Mouse (Mus musculus) adrenal gland, adult 18-20 months (tissue): ENCODE data around the gene Dis3. TPM values are rescaled to one million over a fixed set of nuclear protein-coding genes. Genes with fewer than 3 reads are reported as not detected.

Experiments used
- DNase-seq, 2 experiments: peaks; one replicate each; pipeline ENCODE4 v3.0.0; 2021 to 2022; ENCODE audit warnings: low spot score in 2 of 2
- long read RNA-seq, 2 experiments: library from polyadenylated mRNA; stranded (forward); transcript quantifications; one replicate each; pipeline ENCODE4 v2.0.0; 2021
- total RNA-seq, 2 experiments: library from RNA; stranded (reverse); gene quantifications; 1 replicate in 1 of 2; 2 replicates in 1 of 2; pipeline ENCODE4 v1.2.3; 2021

Gene Dis3
- 10 to 100 TPM; 19.8 to 24.6 TPM for total RNA-seq
- long read RNA-seq, experiment 1, full-length matches to known transcripts: 5 of 7 reads
- long read RNA-seq, experiment 1, partial matches to known transcripts: 0 of 7 reads
- long read RNA-seq, experiment 1, other reads (novel, unspliced or antisense): 2 of 7 reads
- long read RNA-seq, experiment 2, full-length matches to known transcripts: 11 of 19 reads
- long read RNA-seq, experiment 2, partial matches to known transcripts: 4 of 19 reads
- long read RNA-seq, experiment 2, other reads (novel, unspliced or antisense): 4 of 19 reads

GRCm38 (mm10) chr14:99099267-99099966 is at the start of gene Dis3, which contains the start of gene Pibf1:
Gene Dis3, minus strand, starts transcription at chr14:99099770.
Gene Pibf1, plus strand, starts transcription at chr14:99099424.
- DNase-seq: peak; percentile 97 to 99

DNA sequence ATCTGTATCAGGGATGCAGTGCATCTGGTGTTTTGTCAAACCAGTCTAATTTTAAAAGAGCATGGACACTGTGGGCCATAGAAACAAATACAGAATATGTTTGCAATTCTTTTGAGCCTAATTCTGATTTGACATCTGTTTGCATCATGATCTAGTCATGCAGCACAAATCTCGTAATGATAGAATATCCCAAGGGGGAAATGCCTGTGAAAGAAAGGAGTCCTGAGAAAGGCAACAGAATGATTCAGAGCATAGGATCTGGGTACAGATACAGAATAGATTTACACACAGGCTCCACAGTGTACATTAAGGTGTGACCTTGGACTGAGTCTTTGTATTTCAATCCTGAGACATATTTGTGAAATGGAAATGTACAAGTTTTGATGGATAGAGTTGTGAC is 47.3 kb upstream of the Dis3 start:
- DNase-seq: no peak

DNA sequence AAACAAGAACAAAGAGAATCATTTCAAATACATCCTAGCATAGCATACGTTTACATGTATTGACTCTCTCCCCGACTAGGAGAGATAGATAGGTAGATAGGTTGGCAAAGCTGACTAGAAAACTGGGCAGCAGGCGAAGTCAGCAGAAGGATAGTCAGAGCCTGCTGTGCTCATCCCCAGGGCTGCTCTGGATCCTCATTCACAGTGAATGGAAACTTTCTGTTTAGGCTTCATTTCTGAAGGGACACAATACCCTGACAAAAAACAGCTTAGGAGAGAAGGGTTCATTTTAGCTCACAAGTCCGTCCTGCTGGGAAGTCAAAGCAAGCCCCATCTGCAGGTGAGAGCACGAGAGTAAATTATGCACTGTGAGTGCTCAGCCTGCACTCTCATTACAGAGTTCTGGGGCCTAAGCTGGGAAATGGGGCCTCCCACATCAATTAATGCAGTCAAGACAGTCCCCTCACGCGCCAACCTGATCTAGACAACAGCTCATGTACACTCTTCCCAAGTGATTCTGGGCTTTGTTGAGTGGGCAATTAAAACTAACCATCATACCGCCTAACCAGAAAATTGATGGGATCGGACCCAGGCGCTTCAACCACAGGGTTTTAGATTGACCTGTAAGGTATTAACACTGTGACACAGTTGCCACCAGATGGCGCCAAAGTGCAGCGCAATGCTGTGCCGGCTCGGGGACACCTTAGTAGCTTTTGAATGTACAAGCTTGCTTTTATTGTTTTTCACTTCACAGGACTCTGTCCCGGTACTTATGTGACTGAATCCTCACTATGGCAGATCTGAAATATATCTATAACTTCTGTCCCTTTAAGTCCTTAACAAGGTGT is 42.4 kb upstream of the Dis3 start:
- DNase-seq: peak; percentile 79 to 82

GRCm38 (mm10) chr14:99140036-99140435 is 40.5 kb upstream of the Dis3 start:
- DNase-seq: no peak

DNA sequence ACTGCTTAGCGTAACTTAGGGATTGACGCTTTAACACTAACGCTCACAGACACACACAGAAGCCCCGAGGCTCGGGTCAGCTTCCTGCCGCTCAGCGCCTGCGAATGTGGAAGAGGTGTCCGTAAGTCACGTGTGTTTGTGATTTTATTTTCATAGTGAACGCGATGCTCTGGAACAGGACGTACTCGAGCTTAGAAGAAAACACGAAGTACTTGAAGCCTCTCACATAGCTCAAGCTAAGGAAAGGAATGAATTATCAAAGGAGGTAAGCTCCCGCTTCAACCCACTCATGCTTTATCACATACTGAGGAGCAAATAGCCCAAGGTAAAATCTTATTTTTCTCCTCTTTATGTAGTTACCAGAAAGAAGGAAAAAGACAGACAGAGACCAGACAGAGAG is 36.7 kb upstream of the Dis3 start:
- no peak for DNase-seq

DNA sequence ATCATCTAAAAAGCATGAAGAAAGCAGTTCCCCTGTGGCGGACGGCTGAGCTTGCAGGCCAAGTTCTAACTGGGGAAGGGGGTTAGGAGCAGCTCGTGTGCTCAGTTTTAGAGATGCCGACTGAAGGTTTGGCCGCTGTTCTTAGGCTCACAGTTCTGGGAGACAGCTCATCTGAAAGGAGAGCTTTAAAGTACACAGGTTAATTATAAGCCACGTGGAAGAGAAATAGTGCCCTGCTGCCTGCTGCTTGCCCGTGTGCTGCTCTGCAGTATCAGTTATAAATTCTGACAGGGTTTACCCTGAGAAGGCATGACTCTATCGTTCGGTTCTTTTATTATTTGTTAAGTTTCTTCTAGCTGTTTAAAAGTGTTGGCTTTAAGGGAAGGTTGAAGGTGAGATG is 36.2 kb upstream of the Dis3 start:
- DNase-seq: no peak

DNA sequence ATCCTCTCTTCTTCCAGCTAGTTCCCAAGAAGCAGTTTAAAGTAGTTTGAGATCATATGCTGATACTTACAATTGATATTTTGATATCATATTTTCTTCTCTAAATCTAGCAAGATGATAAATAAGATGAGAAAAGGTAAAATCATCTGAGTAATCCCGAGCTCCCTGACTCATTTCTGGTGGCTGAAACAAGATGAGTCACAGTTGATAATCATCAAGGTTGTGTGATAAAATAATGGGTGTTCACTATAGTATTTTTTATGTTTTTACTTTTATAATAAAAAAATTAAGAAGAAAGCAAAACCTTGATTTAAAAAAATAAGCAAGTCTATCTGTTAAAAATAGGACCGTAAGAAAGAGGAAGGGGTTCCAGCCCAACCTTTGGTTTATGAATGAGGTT is 34.5 kb upstream of the Dis3 start:
- DNase-seq: no peak

DNA sequence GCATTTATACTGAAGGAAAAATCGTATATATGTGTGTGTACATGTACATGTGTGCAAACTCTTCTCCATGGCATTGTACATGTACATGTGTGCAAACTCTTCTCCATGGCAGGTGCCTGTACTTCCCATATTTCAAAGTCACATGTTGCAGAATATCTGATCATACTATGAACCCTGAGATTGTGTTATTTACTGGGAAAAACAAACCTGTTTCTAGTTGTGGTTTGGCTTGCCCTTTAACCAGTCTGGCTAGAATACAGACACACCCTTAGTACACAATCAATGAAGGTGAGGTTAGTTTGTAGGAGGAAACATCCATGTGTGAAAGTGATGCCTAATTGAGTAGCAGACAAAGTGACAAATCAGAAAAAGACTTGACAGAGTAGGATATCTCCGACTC is 29.5 kb upstream of the Dis3 start:
- DNase-seq: no peak

GRCm38 (mm10) chr14:99127509-99127908 is 27.9 kb upstream of the Dis3 start:
- no peak for DNase-seq

GRCm38 (mm10) chr14:99126713-99127112 is 27.1 kb upstream of the Dis3 start:
- DNase-seq: no peak

DNA sequence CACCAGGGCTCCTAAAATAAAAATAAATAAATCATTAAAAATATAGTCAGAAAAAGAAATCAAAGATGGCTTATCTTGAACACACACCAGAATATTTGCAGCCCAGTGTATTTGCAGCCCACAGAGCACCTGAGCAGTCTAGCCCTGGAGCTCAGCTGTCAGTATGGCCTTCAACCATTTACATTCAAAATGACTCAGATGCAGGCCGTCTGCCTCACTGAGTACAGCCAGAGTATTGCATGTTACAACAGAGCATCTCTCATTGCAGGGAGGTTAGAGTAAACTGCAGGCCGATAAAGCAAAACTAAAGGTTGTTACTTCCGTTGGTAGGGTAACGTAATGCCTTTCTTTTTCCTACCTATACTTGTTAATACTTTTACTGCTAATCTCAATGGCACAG is 24.5 kb upstream of the Dis3 start:
- DNase-seq: no peak

DNA sequence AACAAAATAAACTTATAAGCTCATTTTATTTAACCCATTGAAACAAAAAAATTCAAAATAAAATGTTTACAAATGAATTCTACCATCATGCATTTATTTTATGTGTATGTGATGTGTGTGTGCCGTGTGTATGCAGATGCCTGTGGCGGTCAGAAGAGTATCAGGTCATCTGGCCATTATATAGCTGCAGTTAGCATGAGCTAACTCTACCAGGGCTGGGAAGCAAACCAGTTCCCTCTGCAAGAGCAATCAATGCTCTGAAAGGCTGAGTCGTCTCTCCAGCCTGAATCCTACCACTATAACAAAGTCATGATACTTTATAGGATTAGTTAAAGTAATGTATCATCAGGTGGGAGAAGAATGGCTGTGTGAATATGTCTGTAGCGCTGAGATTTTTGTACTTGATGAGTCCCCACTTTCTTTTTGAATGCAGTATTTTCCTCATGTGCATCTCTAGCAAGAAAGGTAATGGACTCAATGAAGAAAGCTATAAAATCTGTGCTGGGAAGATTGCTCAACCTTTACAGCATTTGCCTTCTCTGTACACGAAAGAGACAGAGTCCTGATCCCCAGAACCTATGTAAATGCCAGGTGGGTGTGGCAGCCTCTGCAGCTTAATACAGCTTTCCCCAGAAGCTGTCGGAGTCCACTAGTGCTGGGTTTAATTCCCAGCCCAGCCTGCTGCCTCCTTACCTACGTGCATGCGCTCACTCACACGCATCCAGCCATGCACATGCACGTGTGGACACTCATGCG is 22.2 kb upstream of the Dis3 start:
- no peak for DNase-seq

DNA sequence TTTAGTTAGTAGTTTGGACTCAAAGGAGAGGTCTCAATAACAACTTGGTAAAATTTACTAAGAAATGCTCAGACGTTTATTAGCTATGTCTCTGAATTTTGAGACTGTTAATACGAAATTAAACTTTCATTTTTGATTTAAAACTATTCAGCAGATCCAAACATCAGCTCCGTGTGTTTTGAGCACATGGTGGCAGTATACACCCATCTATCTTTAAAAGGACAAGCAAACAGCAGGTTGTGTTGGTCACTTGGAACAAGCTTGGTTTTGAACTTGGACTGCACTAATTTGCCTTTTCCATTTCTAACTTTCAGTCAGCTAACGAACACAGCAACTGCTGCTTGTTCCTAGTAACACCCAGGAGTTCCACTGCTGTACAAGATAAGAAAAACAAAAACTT is 18.0 kb upstream of the Dis3 start:
- no peak for DNase-seq

DNA sequence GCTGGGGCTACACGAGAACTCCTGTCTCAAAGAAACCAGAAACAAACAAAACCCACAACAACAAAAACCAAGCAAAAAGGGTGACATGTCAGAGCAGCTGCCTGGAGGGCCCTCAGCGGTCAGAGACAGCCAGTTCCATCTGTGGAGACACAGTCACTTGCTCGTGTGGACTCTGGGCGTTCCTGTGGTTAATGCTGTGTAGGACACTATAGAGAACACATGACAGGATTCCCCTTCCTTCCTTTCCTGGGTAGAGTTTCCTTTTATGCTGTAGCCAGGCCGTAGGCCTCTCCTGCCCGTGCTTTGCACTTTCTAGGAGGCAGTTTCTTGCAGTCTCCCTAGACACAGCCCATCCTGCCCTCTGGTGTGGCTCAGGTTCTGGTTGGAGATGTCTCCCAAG is 9.2 kb upstream of the Dis3 start:
- DNase-seq: no peak

DNA sequence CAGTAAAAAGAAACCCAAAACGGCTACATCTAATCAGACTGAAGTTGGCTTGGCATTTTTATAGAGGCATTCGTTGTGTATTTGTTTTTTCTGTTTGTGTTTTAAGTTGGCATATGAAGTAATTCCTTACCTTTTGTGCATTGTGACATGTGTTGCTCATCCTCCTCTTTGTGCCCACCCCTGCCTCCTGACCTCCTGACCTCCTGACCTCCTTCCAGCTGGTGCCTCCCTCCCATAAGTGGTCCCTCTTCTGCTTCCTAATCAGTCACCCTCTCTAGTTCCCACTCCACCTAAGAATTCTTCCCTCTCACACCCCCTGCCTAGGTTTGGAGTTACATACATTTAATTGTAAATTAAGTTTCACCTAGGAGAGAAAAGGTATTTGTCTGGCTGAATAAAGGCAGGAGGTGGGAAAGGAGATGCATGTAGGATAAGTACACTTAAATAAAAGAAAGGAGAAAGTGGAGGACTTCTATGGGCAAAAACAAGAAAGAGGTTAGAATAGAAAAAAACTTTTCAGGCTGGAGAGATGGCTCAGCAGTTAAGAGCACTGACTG is 8.1 kb upstream of the Dis3 start:
- no peak for DNase-seq

DNA sequence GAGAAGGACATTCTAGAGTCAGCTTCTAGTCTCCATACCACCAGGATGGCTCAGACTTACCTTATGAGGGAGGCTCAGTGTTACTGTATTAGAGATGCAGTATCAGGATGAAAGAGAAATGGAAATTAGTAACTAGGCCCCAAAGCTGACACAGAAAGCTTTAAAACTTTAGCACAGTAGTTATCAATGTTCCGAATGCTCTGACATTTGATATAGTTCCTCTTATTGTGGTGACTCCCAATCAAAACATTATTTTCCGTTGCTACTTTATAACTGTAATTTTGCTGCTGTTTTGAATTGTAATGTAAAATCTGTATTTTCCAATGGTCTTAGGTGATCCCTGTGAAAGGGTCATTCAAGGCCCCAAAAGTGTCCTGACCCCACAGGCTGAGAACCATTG is 7.1 kb upstream of the Dis3 start:
- no peak for DNase-seq

DNA sequence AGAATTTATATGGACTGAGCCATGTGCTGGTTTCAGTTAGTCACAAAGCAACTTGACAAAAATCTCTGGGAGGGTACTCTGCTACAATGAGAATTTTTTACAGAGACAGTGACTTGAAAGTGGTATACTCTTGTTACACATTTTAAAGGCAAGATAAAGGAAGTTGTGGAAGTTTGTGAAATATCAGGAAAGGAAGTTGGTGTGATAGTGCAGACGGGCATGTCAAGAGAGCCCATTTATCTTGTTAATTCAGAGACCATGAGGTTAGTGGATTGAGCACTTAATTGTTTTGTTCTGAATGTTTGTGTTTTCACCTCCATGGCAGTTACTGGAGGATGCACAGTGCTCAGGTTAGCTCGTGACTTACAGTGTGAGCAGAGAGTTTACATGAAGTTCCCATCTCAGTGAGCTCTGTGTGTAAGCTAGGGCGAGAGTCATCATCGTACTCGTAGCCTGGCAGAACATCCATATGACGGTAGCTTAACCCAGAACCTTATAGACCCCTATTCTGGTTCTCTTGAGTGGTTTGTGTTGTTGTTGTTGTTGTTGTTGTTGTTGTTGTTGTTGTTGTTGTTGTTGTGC is 5.1 kb upstream of the Dis3 start:
- no peak for DNase-seq

DNA sequence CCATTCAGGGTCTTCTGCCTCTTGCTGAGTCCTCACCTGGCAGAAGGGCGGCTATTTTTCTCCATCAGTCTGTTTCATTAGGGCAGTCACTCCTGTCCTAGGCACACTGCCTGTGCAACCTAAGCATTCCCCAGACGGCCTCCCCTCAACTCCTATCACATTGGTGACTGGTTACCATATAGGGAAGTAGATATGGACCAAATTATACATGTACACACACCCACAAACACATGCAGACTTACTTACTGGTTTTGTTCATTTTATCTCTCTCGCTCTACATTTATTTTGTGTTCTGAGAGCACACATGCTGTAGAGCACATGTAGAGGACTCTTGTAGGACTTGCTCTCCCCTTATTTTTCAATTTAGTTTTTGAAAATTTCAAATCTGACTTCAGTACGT is 3.5 kb upstream of the Dis3 start:
- no peak for DNase-seq

DNA sequence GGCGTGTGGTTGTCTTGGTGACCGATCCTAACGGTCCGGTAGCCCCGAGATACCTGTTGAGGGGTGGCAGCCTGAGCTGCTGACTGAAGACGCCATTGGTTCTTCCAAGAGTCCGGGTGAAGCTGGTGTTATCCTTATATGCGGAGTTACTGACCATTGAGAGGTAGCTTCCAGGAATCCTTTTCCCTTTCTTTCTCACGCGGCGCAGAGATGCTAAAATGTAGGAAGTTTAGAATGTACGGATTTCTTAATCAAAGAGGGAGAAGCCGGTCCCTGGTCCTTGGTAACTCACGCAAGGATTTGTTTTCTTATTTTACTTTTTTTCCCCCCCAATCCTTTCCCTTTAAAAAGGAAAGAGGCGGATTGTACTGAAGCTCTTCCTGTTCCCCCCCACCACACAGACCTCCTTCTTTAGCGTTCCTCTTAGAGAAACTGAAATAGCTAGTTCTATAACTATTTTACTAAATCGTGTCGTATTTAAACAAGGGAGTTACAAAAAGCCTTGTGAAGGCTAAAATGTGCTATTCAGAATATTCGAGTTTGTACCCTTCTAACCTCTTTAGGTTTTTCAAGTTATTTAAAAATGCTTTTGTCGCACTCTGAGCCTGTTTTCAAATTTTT is 507 bp upstream of the Dis3 start:
- DNase-seq: no peak

DNA sequence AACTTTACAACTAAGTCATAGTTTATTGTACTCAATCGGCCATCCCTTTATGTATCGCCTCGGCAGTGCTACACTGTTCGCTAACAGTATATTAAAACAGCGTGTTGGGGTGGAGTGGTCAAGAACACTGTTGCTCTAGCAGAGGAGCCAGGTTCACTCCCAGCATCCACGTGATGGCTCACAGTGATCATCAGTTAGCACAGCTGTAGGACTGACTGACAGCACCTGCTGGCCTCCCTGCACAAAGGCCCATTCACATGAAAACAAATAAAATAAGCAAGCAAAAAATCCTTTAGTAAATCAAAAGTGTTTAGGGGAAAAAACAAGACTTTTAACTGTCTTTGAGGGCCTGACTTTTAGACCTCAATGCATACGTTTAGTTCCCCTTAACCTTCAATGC is 10.6 kb downstream of the Dis3 start:
- no peak for DNase-seq
